Mouse (Mus musculus) embryonic facial prominence, embryonic 12.5 days (tissue): ENCODE results near the gene Gm2431. TPM values are rescaled to one million over a fixed set of nuclear protein-coding genes. Genes with fewer than 3 reads are reported as not detected.

Experiments
- polyA plus RNA-seq: library from polyadenylated mRNA; unstranded; fragments of >200 nt; fragmentation: Nextera tagmentation; extraction: Ambion mirVana; gene quantifications from 2 replicates; pipeline ENCODE4 v1.2.1, GENCODE M21; 2016

Gm2431 gene
- polyA plus RNA-seq, 1 experiment from 2014 or later = not detected

Other genes starting within 250 kb of the Gm2431 start
- 56.8 and 60.8 TPM in 2 replicates for gene Mob2, start 197.3 kb downstream of the Gm2431 start, polyA plus RNA-seq
- 4.9 and 7.0 TPM in 2 replicates for gene Dusp8, start 162.5 kb downstream of the Gm2431 start, polyA plus RNA-seq
- gene Gm45618, start 137.6 kb downstream of the Gm2431 start, polyA plus RNA-seq = not detected in 2 replicates
- not detected in 2 replicates for gene Gm39115, start 122.3 kb downstream of the Gm2431 start, polyA plus RNA-seq
- not detected in 2 replicates for gene Gm45337, start 113.7 kb downstream of the Gm2431 start, polyA plus RNA-seq
- gene Gm29735, start 101.2 kb downstream of the Gm2431 start, polyA plus RNA-seq = not detected in 2 replicates
- not detected in 2 replicates for gene Gm4553, start 92.6 kb downstream of the Gm2431 start, polyA plus RNA-seq
- gene Krtap5-2, start 82.3 kb downstream of the Gm2431 start, polyA plus RNA-seq = not detected in 2 replicates
- not detected in 2 replicates for gene Gm10153, start 68.0 kb downstream of the Gm2431 start, polyA plus RNA-seq
- gene Krtap5-3, start 57.0 kb downstream of the Gm2431 start, polyA plus RNA-seq = not detected in 2 replicates
- gene Gm7579, start 46.5 kb downstream of the Gm2431 start, polyA plus RNA-seq = not detected in 2 replicates
- gene Krtap5-5, start 28.4 kb downstream of the Gm2431 start, polyA plus RNA-seq = not detected in 2 replicates
- gene Gm40460, start 17.3 kb downstream of the Gm2431 start, polyA plus RNA-seq = not detected in 2 replicates
- not detected in 2 replicates for gene Gm4559, start 16.0 kb upstream of the Gm2431 start, polyA plus RNA-seq
- gene Krtap5-1, start 38.8 kb upstream of the Gm2431 start, polyA plus RNA-seq = not detected in 2 replicates
- not detected in 2 replicates for gene Krtap5-4, start 45.2 kb upstream of the Gm2431 start, polyA plus RNA-seq
- 2.3 and 2.9 TPM in 2 replicates for gene Ifitm10, start 115.4 kb upstream of the Gm2431 start, polyA plus RNA-seq
- gene Gm49369, start 124.3 kb upstream of the Gm2431 start, polyA plus RNA-seq = 0.67 TPM in 1 of 2 replicates, not detected in the other
- 208 and 210 TPM in 2 replicates for gene Ctsd, start 129.7 kb upstream of the Gm2431 start, polyA plus RNA-seq
- 0.35 TPM in 1 of 2 replicates, not detected in the other for gene Syt8, start 176.5 kb upstream of the Gm2431 start, polyA plus RNA-seq
- 7.1 and 9.6 TPM in 2 replicates for gene Tnni2, start 183.5 kb upstream of the Gm2431 start, polyA plus RNA-seq
- 24.5 and 24.7 TPM in 2 replicates for gene Lsp1, start 202.5 kb upstream of the Gm2431 start, polyA plus RNA-seq
- 4.6 and 6.9 TPM in 2 replicates for gene Tnnt3, start 240.5 kb upstream of the Gm2431 start, polyA plus RNA-seq